In genomic region chr6:84588895-84589652, GRCm38 (mm10) we compare ENCODE assay signal across 8 mouse cellular contexts. TPM values are rescaled to one million over a fixed set of nuclear protein-coding genes. Genes with fewer than 3 reads are reported as not detected.
DNase-seq lines count a peak whose midpoint lies in the region; ATAC-seq and TF ChIP-seq lines count a peak whose summit lies in the region.

No protein-coding gene starts in this region.

- H3K27me3 ChIP-seq in E14TG2a.4 (ENCODE audit: insufficient read depth, low read length), result peaks cover 85% of the 10 kb centered on the region
- peaks cover 26% of the 10 kb centered on the region for H3K27me3 ChIP-seq in embryonic facial prominence, embryonic 14.5 days (replicated peaks; ENCODE audit: control insufficient read depth, insufficient read depth, low read length)
- H3K27me3 ChIP-seq in hindbrain, embryonic 11.5 days (ENCODE audit: control insufficient read depth, insufficient read depth, low read length), result peaks cover 53% of the 10 kb centered on the region
- H3K27me3 ChIP-seq in limb, embryonic 14.5 days (ENCODE audit: control insufficient read depth, insufficient read depth, low read length), result peaks cover 11% of the 10 kb centered on the region; the same call in 1 of the 2 replicates
- peaks cover 54% of the 10 kb centered on the region for H3K27me3 ChIP-seq in midbrain, postnatal 0 days (ENCODE audit: insufficient read depth, low read length)

- TF ChIP-seq POLR2A in limb, embryonic 14.5 days (IDR thresholded peaks at IDR 0.05; ENCODE audit: borderline replicate concordance, extremely low read depth, insufficient read depth, insufficient read length), result peak; percentile 93; the same call in 1 of the 2 replicates

- H3K4me1 ChIP-seq in E14TG2a.4 (replicated peaks; ENCODE audit: low read depth, low read length), result peaks cover 56% of the 10 kb centered on the region
- peaks cover 7% of the 10 kb centered on the region; the same call in 1 of the 2 replicates for H3K4me1 ChIP-seq in embryonic facial prominence, embryonic 14.5 days (ENCODE audit: control insufficient read depth, insufficient read depth, low read length)
- H3K4me1 ChIP-seq in hindbrain, embryonic 11.5 days (replicated peaks; ENCODE audit: control insufficient read depth, insufficient read depth, low read length), result peaks cover 10% of the 10 kb centered on the region
- H3K4me1 ChIP-seq in limb, embryonic 14.5 days (ENCODE audit: control insufficient read depth, insufficient read depth, low read length), result peaks cover 24% of the 10 kb centered on the region
- peaks cover 20% of the 10 kb centered on the region for H3K4me1 ChIP-seq in midbrain, postnatal 0 days (ENCODE audit: insufficient read depth, low read length)

- H3K4me3 ChIP-seq in E14TG2a.4 (replicated peaks; ENCODE audit: low read length), result peak overlapping the region; percentile 68
- peak overlapping the region; percentile 63 for H3K4me3 ChIP-seq in embryonic facial prominence, embryonic 14.5 days (ENCODE audit: low read depth, low read length)
- H3K4me3 ChIP-seq in hindbrain, embryonic 11.5 days (ENCODE audit: low read depth, low read length), result peak overlapping the region; percentile 55
- H3K4me3 ChIP-seq in limb, embryonic 14.5 days (replicated peaks; ENCODE audit: low read length), result peak overlapping the region; percentile 58
- peak overlapping the region; percentile 40 for H3K4me3 ChIP-seq in midbrain, postnatal 0 days (ENCODE audit: low read depth, low read length)

- TF ChIP-seq CTCF in E14TG2a.4 (conservative IDR thresholded peaks at IDR 0.05; ENCODE audit: low read length), result no peak
- TF ChIP-seq CTCF in midbrain, postnatal 0 days (IDR thresholded peaks at IDR 0.05), result no peak

- WGBS in embryonic facial prominence, embryonic 14.5 days, result 0% methylated on average over 21 of the region's 54 CpGs
- WGBS in hindbrain, embryonic 11.5 days, result under 1% methylated on average over 46 of the region's 54 CpGs
- 2% methylated on average over 32 of the region's 54 CpGs for WGBS in limb, embryonic 14.5 days
- WGBS in midbrain, postnatal 0 days, result 2% methylated on average over 44 of the region's 54 CpGs

- peak; percentile 75 for DNase-seq in 416B (ENCODE audit: low read depth)
- DNase-seq in embryonic facial prominence, embryonic 14.5 days (ENCODE audit: low spot score), result peak; percentile 84
- peak; percentile 81 for DNase-seq in hindbrain, embryonic 11.5 days (ENCODE audit: low spot score)
- peak; percentile 66 for DNase-seq in limb, embryonic 14.5 days (ENCODE audit: low spot score)
- DNase-seq in midbrain, postnatal 0 days (ENCODE audit: low spot score), result peak; percentile 64
- no peak for DNase-seq in layer of hippocampus, postnatal 36 days
- no peak for DNase-seq in thymus, postnatal 10 days (ENCODE audit: low spot score in 2 of 2)

- H3K36me3 ChIP-seq in E14TG2a.4 (ENCODE audit: insufficient read depth, low read length), result no peaks in the 10 kb centered on the region
- no peaks in the 10 kb centered on the region for H3K36me3 ChIP-seq in embryonic facial prominence, embryonic 14.5 days (ENCODE audit: control insufficient read depth, insufficient read depth, low read length)
- no peaks in the 10 kb centered on the region for H3K36me3 ChIP-seq in hindbrain, embryonic 11.5 days (ENCODE audit: control insufficient read depth, insufficient read depth, low read length)
- no peaks in the 10 kb centered on the region for H3K36me3 ChIP-seq in limb, embryonic 14.5 days (ENCODE audit: control insufficient read depth, insufficient read depth, low read length)
- H3K36me3 ChIP-seq in midbrain, postnatal 0 days (ENCODE audit: insufficient read depth, low read length), result no peaks in the 10 kb centered on the region

- H3K9me3 ChIP-seq in E14TG2a.4 (ENCODE audit: low read length), result no peaks in the 10 kb centered on the region
- no peaks in the 10 kb centered on the region for H3K9me3 ChIP-seq in embryonic facial prominence, embryonic 14.5 days (ENCODE audit: control insufficient read depth, low read length)
- no peaks in the 10 kb centered on the region for H3K9me3 ChIP-seq in hindbrain, embryonic 11.5 days (ENCODE audit: control insufficient read depth, low read length)
- no peaks in the 10 kb centered on the region for H3K9me3 ChIP-seq in limb, embryonic 14.5 days (ENCODE audit: control insufficient read depth, low read length)
- no peaks in the 10 kb centered on the region for H3K9me3 ChIP-seq in midbrain, postnatal 0 days (ENCODE audit: low read length)

- ATAC-seq in embryonic facial prominence, embryonic 14.5 days (ENCODE audit: low read depth), result peak; percentile 38
- peak; percentile 43 for ATAC-seq in hindbrain, embryonic 11.5 days (ENCODE audit: low FRiP score)
- peak; percentile 41; the same call in 1 of the 2 replicates for ATAC-seq in limb, embryonic 14.5 days (ENCODE audit: low FRiP score, low read depth)
- no peak for ATAC-seq in midbrain, postnatal 0 days (ENCODE audit: low FRiP score)

- H3K4me2 ChIP-seq in embryonic facial prominence, embryonic 14.5 days (ENCODE audit: low read depth, low read length), result peak overlapping the region; percentile 91
- H3K4me2 ChIP-seq in hindbrain, embryonic 11.5 days (replicated peaks; ENCODE audit: low read depth, low read length), result peak overlapping the region; percentile 88
- peak overlapping the region; percentile 87 for H3K4me2 ChIP-seq in limb, embryonic 14.5 days (replicated peaks; ENCODE audit: low read depth, low read length, severe bottlenecking)
- H3K4me2 ChIP-seq in midbrain, postnatal 0 days (ENCODE audit: low read depth, low read length, poor library complexity, severe bottlenecking), result peak overlapping the region; percentile 74

- H3K9ac ChIP-seq in embryonic facial prominence, embryonic 14.5 days (ENCODE audit: low read depth, low read length), result peak overlapping the region; percentile 80
- H3K9ac ChIP-seq in hindbrain, embryonic 11.5 days (ENCODE audit: low read depth, low read length), result peak overlapping the region; percentile 71
- peak overlapping the region; percentile 64 for H3K9ac ChIP-seq in limb, embryonic 14.5 days (ENCODE audit: low read depth, low read length, severe bottlenecking)
- H3K9ac ChIP-seq in midbrain, postnatal 0 days (replicated peaks; ENCODE audit: low read length, poor library complexity, severe bottlenecking), result no peak overlapping the region

- peak overlapping the region; percentile 91 for H3K27ac ChIP-seq in embryonic facial prominence, embryonic 14.5 days (replicated peaks; ENCODE audit: low read depth, low read length)
- peak overlapping the region; percentile 37 for H3K27ac ChIP-seq in hindbrain, embryonic 11.5 days (ENCODE audit: low read depth, low read length)
- peak overlapping the region; percentile 84 for H3K27ac ChIP-seq in limb, embryonic 14.5 days (replicated peaks; ENCODE audit: low read depth, low read length)
- H3K27ac ChIP-seq in midbrain, postnatal 0 days (ENCODE audit: low read depth, low read length), result no peak overlapping the region

RNA-seq across cellular contexts. Expression of gene Cyp26b1, which starts 4.6 kb away (rescaled TPM):
- 6.9 and 8.0 TPM in 2 replicates for polyA plus RNA-seq in embryonic facial prominence, embryonic 14.5 days (2014; fragmentation: Nextera tagmentation; extraction: Ambion mirVana)
- polyA plus RNA-seq in hindbrain, embryonic 11.5 days (2014; fragmentation: Nextera tagmentation; extraction: Ambion mirVana), result 19.2 and 19.4 TPM in 2 replicates
- 20.1 and 26.1 TPM in 2 replicates for polyA plus RNA-seq in limb, embryonic 14.5 days (2012; rRNA removed)
- 10.0 and 13.0 TPM in 2 replicates for polyA plus RNA-seq in limb, embryonic 14.5 days (2014; fragmentation: Nextera tagmentation; extraction: Ambion mirVana)
- total RNA-seq in midbrain, postnatal 0 days (2014; rRNA removed), result 19.7 and 36.7 TPM in 2 replicates
- polyA plus RNA-seq in midbrain, postnatal 0 days (2015; fragmentation: Nextera tagmentation; extraction: Ambion mirVana), result 6.4 and 6.7 TPM in 2 replicates
- 10 to 100 TPM; 10.5 to 10.7 TPM for total RNA-seq in layer of hippocampus, postnatal 36 days (2021)

Comparison
In these comparisons a context has a peak if more than half of its experiments do, and no peak if none do; other contexts are left out.
1. DNase-seq: peak in 416B (single experiment), embryonic facial prominence, embryonic 14.5 days (single experiment), hindbrain, embryonic 11.5 days (single experiment), limb, embryonic 14.5 days (single experiment) and midbrain, postnatal 0 days (single experiment); none in layer of hippocampus, postnatal 36 days (0 of 2) and thymus, postnatal 10 days (0 of 2).
2. Peak in every context shown above with its lines, with median percentiles within 50 percentile points of each other: H3K4me3 ChIP-seq and H3K4me2 ChIP-seq.